Mouse (Mus musculus): ENCODE results near the gene Cygb. TPM values are rescaled to one million over a fixed set of nuclear protein-coding genes. Genes with fewer than 3 reads are reported as not detected.

Gene Cygb
- polyA plus RNA-seq, 1 experiment = 0.02 TPM

DNA sequence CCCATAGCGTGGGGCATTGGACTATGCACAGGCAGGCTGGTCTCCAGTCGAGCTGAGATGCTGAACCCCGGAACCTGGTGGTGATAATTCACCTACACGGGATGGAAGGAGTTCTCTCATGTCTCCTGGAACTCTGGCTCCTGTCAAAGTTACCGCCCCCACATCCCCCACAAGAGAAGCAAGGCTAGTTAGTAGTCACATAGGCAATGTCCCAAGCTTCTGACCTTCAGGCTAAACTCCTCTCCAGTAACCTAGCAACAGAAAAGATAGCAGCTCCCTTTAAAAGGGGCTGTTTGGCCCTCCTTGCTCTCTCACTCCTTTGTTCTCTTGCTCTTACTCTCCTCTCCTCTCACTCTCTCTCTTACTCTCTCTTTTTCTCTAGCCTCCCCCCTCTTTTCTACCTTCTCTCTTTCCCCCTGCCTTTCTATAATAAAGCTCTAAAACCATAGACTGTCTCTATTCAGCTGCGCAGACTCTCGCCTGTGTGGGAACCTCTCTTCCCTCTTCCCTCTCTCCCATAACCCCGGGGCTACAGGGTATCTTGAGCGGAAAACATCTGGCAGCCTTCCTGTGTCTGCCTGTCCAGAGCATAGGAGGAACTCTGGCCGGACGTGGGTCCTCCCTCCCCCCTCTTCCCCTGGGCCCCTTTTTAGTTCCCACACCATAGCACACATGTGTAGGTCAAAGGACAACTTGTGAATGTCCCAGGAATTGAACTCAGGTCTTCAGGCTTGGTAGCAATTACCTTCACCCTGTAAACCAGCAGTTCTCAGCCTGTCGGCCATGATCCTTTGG, 23.7 kb downstream of the Cygb start:
- H3K4me1 ChIP-seq (ENCODE audit: control insufficient read depth) = peaks cover 27% of the 10 kb centered on the region
- TF ChIP-seq TAL1 (IDR thresholded peaks at IDR 0.05; ENCODE audit: low read length) = no peak
- TF ChIP-seq GATA1 (IDR thresholded peaks at IDR 0.05; ENCODE audit: low read length) = no peak
- no peaks in the 10 kb centered on the region for H3K9me3 ChIP-seq (ENCODE audit: control insufficient read depth, low read length)
- no peaks in the 10 kb centered on the region for H3K36me3 ChIP-seq (ENCODE audit: control insufficient read depth)
- no peak overlapping the region for H3K4me3 ChIP-seq (replicated peaks)
- no peaks in the 10 kb centered on the region for H3K27me3 ChIP-seq (ENCODE audit: control insufficient read depth)

DNA sequence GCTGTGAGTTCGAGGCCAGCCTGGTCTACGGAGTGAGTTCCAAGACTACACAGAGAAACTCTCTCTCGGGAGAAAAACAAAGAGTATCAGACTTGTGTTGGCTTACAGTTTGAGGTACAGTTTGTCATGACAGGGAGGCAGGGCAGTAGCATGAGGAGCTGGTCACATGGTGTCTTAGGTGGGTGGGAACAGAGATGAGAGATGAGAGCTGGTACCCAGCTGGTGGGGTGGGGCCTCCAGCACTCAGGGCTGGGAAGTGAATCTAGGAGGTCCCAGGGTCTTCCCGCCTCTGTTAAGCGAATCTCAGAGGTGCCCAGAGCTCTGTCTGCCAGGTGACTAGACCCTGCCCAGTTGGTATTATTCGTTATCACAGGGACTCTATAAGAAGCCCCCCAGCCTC, 24.6 kb downstream of the Cygb start:
- TF ChIP-seq TAL1 (IDR thresholded peaks at IDR 0.05; ENCODE audit: low read length) = no peak
- TF ChIP-seq GATA1 (IDR thresholded peaks at IDR 0.05; ENCODE audit: low read length) = no peak
- Histone ChIP-seq H3K4me3 (replicated peaks) (no peak overlapping the region), H3K4me1 (ENCODE audit: control insufficient read depth) (peaks cover 36% of the 10 kb centered on the region), H3K36me3 (ENCODE audit: control insufficient read depth) (no peaks in the 10 kb centered on the region), H3K27me3 (ENCODE audit: control insufficient read depth) (no peaks in the 10 kb centered on the region), H3K9me3 (ENCODE audit: control insufficient read depth, low read length) (no peaks in the 10 kb centered on the region)

- Histone ChIP-seq H3K9me3 (ENCODE audit: control insufficient read depth, low read length) (no peaks in the 10 kb centered on the region), H3K36me3 (ENCODE audit: control insufficient read depth) (no peaks in the 10 kb centered on the region), H3K4me3 (replicated peaks) (no peak overlapping the region), H3K27me3 (ENCODE audit: control insufficient read depth) (no peaks in the 10 kb centered on the region), H3K4me1 (ENCODE audit: control insufficient read depth) (peaks cover 44% of the 10 kb centered on the region)
- TF ChIP-seq GATA1 (IDR thresholded peaks at IDR 0.05; ENCODE audit: low read length) (no peak), TAL1 (IDR thresholded peaks at IDR 0.05; ENCODE audit: low read length) (no peak)
Observed at GRCm38 (mm10) chr11:116628712-116629111, 25.4 kb downstream of the Cygb start.

GRCm38 (mm10) chr11:116627072-116628020, 26.8 kb downstream of the Cygb start:
- no peaks in the 10 kb centered on the region for H3K27me3 ChIP-seq (ENCODE audit: control insufficient read depth)
- peaks cover 4% of the 10 kb centered on the region for H3K36me3 ChIP-seq (ENCODE audit: control insufficient read depth)
- no peak overlapping the region for H3K4me3 ChIP-seq (replicated peaks)
- peaks cover 57% of the 10 kb centered on the region for H3K4me1 ChIP-seq (ENCODE audit: control insufficient read depth)
- no peaks in the 10 kb centered on the region for H3K9me3 ChIP-seq (ENCODE audit: control insufficient read depth, low read length)
- TF ChIP-seq TAL1 (IDR thresholded peaks at IDR 0.05; ENCODE audit: low read length) (no peak), GATA1 (IDR thresholded peaks at IDR 0.05; ENCODE audit: low read length) (no peak)

- no peaks in the 10 kb centered on the region for H3K9me3 ChIP-seq (ENCODE audit: control insufficient read depth, low read length)
- no peaks in the 10 kb centered on the region for H3K27me3 ChIP-seq (ENCODE audit: control insufficient read depth)
- H3K4me3 ChIP-seq (replicated peaks) = no peak within 1 kb of the TSS
- no peak for TF ChIP-seq TAL1 (IDR thresholded peaks at IDR 0.05; ENCODE audit: low read length)
- TF ChIP-seq GATA1 (IDR thresholded peaks at IDR 0.05; ENCODE audit: low read length) = no peak
- peaks cover 66% of the 10 kb centered on the region for H3K4me1 ChIP-seq (ENCODE audit: control insufficient read depth)
- H3K36me3 ChIP-seq (ENCODE audit: control insufficient read depth) = peaks cover 9% of the 10 kb centered on the region
Observed at GRCm38 (mm10) chr11:116626299-116627071, 27.6 kb downstream of the Cygb start, which contains the start of gene Rhbdf2. Rhbdf2 (minus strand) TSS chr11:116627019.

GRCm38 (mm10) chr11:116625081-116626000, 28.8 kb downstream of the Cygb start:
- H3K4me3 ChIP-seq (replicated peaks) = no peak overlapping the region
- peaks cover 77% of the 10 kb centered on the region for H3K4me1 ChIP-seq (ENCODE audit: control insufficient read depth)
- peaks cover 20% of the 10 kb centered on the region for H3K36me3 ChIP-seq (ENCODE audit: control insufficient read depth)
- no peaks in the 10 kb centered on the region for H3K9me3 ChIP-seq (ENCODE audit: control insufficient read depth, low read length)
- TF ChIP-seq GATA1 (IDR thresholded peaks at IDR 0.05; ENCODE audit: low read length) (no peak), TAL1 (IDR thresholded peaks at IDR 0.05; ENCODE audit: low read length) (no peak)
- H3K27me3 ChIP-seq (ENCODE audit: control insufficient read depth) = no peaks in the 10 kb centered on the region

- Histone ChIP-seq H3K9me3 (ENCODE audit: control insufficient read depth, low read length) (no peaks in the 10 kb centered on the region), H3K36me3 (ENCODE audit: control insufficient read depth) (peaks cover 25% of the 10 kb centered on the region), H3K4me1 (ENCODE audit: control insufficient read depth) (peaks cover 88% of the 10 kb centered on the region), H3K27me3 (ENCODE audit: control insufficient read depth) (no peaks in the 10 kb centered on the region), H3K4me3 (replicated peaks) (peak overlapping the region; percentile 80)
- TF ChIP-seq GATA1 (IDR thresholded peaks at IDR 0.05; ENCODE audit: low read length) (no peak), TAL1 (IDR thresholded peaks at IDR 0.05; ENCODE audit: low read length) (no peak)
Observed at GRCm38 (mm10) chr11:116624131-116624832, 29.8 kb downstream of the Cygb start.
